Mouse (Mus musculus): ENCODE data around the gene Ano6.

Gene Ano6

GRCm38 (mm10) chr15:95974021-95974597 is 183.5 kb downstream of the Ano6 start:
- DNase-seq (ENCODE audit: low spot score in 2 of 2), result no peak

GRCm38 (mm10) chr15:95976156-95976876 is 185.7 kb downstream of the Ano6 start:
- DNase-seq (ENCODE audit: low spot score in 2 of 2), result no peak

- no peak for DNase-seq (ENCODE audit: low spot score in 2 of 2)
Measured at GRCm38 (mm10) chr15:95977169-95977938, 186.7 kb downstream of the Ano6 start.

- no peak for DNase-seq (ENCODE audit: low spot score in 2 of 2)
Measured at GRCm38 (mm10) chr15:95977939-95978252, 187.3 kb downstream of the Ano6 start.

GRCm38 (mm10) chr15:95980641-95981040 is 190.0 kb downstream of the Ano6 start:
- no peak for DNase-seq (ENCODE audit: low spot score in 2 of 2)

- DNase-seq (ENCODE audit: low spot score in 2 of 2), result no peak
Measured at GRCm38 (mm10) chr15:95987916-95988315, 197.3 kb downstream of the Ano6 start.

GRCm38 (mm10) chr15:95989496-95990124 is 199.0 kb downstream of the Ano6 start:
- DNase-seq (ENCODE audit: low spot score in 2 of 2), result no peak

GRCm38 (mm10) chr15:96002958-96003601 is 212.4 kb downstream of the Ano6 start:
- no peak for DNase-seq (ENCODE audit: low spot score in 2 of 2)

- DNase-seq (ENCODE audit: low spot score in 2 of 2), result no peak
Measured at GRCm38 (mm10) chr15:96011640-96012390, 221.2 kb downstream of the Ano6 start.

GRCm38 (mm10) chr15:96012391-96012775 is 221.7 kb downstream of the Ano6 start:
- no peak for DNase-seq (ENCODE audit: low spot score in 2 of 2)

- no peak for DNase-seq (ENCODE audit: low spot score in 2 of 2)
Measured at GRCm38 (mm10) chr15:96014501-96014900, 223.9 kb downstream of the Ano6 start.

- DNase-seq (ENCODE audit: low spot score in 2 of 2), result no peak
Measured at GRCm38 (mm10) chr15:96020465-96020864, 229.8 kb downstream of the Ano6 start.

GRCm38 (mm10) chr15:96021506-96021905 is 230.9 kb downstream of the Ano6 start:
- DNase-seq (ENCODE audit: low spot score in 2 of 2), result no peak
